ENCODE assay signal across 8 mouse cellular contexts in genomic region chr8:84799999-84800831, GRCm38 (mm10). TPM values are rescaled to one million over a fixed set of nuclear protein-coding genes. Genes with fewer than 3 reads are reported as not detected.
DNase-seq lines count a peak whose midpoint lies in the region; ATAC-seq and TF ChIP-seq lines count a peak whose summit lies in the region.

Nfix (minus strand) TSS chr8:84800344.

- DNase-seq in layer of hippocampus, adult 11-12 months (ENCODE audit: low spot score), result peak; percentile 51
- no peak for DNase-seq in layer of hippocampus, adult 9-10 months (ENCODE audit: low spot score)
- DNase-seq in brain, embryonic 14.5 days (ENCODE audit: low read depth), result peak; percentile 71
- DNase-seq in gastrocnemius, adult 18-20 months (ENCODE audit: low spot score), result peak; percentile 69
- DNase-seq in layer of hippocampus, postnatal 25 days (ENCODE audit: extremely low spot score in 1 of 2, low spot score in 1 of 2), result peak in 1 of 2 experiments; percentile 57
- peak; percentile 76 for DNase-seq in lung, postnatal 25 days (ENCODE audit: low spot score)
- peak; percentile 12 to 31 for DNase-seq in spleen, adult 2 months (ENCODE audit: low read depth in 1 of 2, low spot score in 2 of 2)

- peak within 1 kb of the TSS; percentile 88 for H3K9ac ChIP-seq in hindbrain, embryonic 13.5 days

- peak within 1 kb of the TSS; percentile 87 for H3K27ac ChIP-seq in hindbrain, embryonic 13.5 days
- H3K27ac ChIP-seq in spleen, adult 2 months (ENCODE audit: insufficient read depth, low read length), result no peak within 1 kb of the TSS

- WGBS in hindbrain, embryonic 13.5 days, result 3% methylated on average over 42 of the region's 125 CpGs
- 21% methylated on average over 105 of the region's 125 CpGs for WGBS in spleen, adult 2 months

- peaks cover 98% of the 10 kb centered on the region for H3K27me3 ChIP-seq in hindbrain, embryonic 13.5 days
- H3K27me3 ChIP-seq in spleen, adult 2 months (ENCODE audit: control insufficient read depth, insufficient read depth, low read length), result peaks cover 15% of the 10 kb centered on the region

- H3K36me3 ChIP-seq in hindbrain, embryonic 13.5 days, result no peaks in the 10 kb centered on the region
- H3K36me3 ChIP-seq in spleen, adult 2 months (ENCODE audit: control insufficient read depth, insufficient read depth, low read length), result no peaks in the 10 kb centered on the region

- peak within 1 kb of the TSS; percentile 72 for H3K4me3 ChIP-seq in hindbrain, embryonic 13.5 days
- H3K4me3 ChIP-seq in spleen, adult 2 months (ENCODE audit: extremely low read depth, insufficient read depth, insufficient read length), result peak within 1 kb of the TSS; percentile 55

- H3K4me1 ChIP-seq in hindbrain, embryonic 13.5 days (replicated peaks), result peaks cover 47% of the 10 kb centered on the region
- peaks cover 2% of the 10 kb centered on the region; the same call in 1 of the 2 replicates for H3K4me1 ChIP-seq in spleen, adult 2 months (ENCODE audit: control insufficient read depth, insufficient read depth, insufficient read length)

- no peak for TF ChIP-seq CTCF in brain, embryonic 14.5 days (IDR thresholded peaks at IDR 0.05; ENCODE audit: borderline replicate concordance, extremely low read depth, insufficient read depth, insufficient read length)
- TF ChIP-seq CTCF in spleen, adult 2 months (IDR thresholded peaks at IDR 0.05; ENCODE audit: extremely low read depth, insufficient read depth, insufficient read length, insufficient replicate concordance), result no peak

- ATAC-seq in hindbrain, embryonic 13.5 days (ENCODE audit: low FRiP score), result peak; percentile 44; the same call in 1 of the 2 replicates

- H3K4me2 ChIP-seq in hindbrain, embryonic 13.5 days, result peak within 1 kb of the TSS; percentile 76

- no peaks in the 10 kb centered on the region for H3K9me3 ChIP-seq in hindbrain, embryonic 13.5 days

- TF ChIP-seq POLR2A in brain, embryonic 14.5 days (IDR thresholded peaks at IDR 0.05; ENCODE audit: borderline replicate concordance, extremely low read depth, insufficient read depth, insufficient read length, poor library complexity, severe bottlenecking), result no peak
- TF ChIP-seq POLR2A in spleen, adult 2 months (IDR thresholded peaks at IDR 0.05; ENCODE audit: low read depth, low read length), result no peak

RNA-seq across cellular contexts. Expression of gene Nfix, which starts in this region (rescaled TPM):
- 34.0 and 46.8 TPM in 2 replicates for polyA plus RNA-seq in brain, embryonic 14.5 days (2012; rRNA removed)
- total RNA-seq in gastrocnemius, adult 18-20 months (2021), result 100 to 1,000 TPM; 481 to 528 TPM
- 35.3 and 44.1 TPM in 2 replicates for polyA plus RNA-seq in hindbrain, embryonic 13.5 days (2015; fragmentation: Nextera tagmentation; extraction: Ambion mirVana)
- 100 to 1,000 TPM; 406 to 477 TPM for total RNA-seq in layer of hippocampus, postnatal 25 days (2021)
- 13.7 and 17.1 TPM in 2 replicates for polyA plus RNA-seq in spleen, adult 2 months (2012; rRNA removed)
